Mouse (Mus musculus) limb, embryonic 12.5 days (tissue): ENCODE results near the gene Fam234b. TPM values are rescaled to one million over a fixed set of nuclear protein-coding genes. Genes with fewer than 3 reads are reported as not detected.

Experiments
- ATAC-seq: fragments of 200-750 bp; cut with Nextera tagmentation; 2 replicates; pipeline ENCODE4 v1.8.0; 2017; ENCODE audit warnings: low read depth, moderate TSS enrichment; ENCODE audit not compliant: insufficient number of reproducible peaks, insufficient read depth, low FRiP score, low TSS enrichment
- H3K27ac ChIP-seq: fragments of 300-500 bp; sonication (generic); 2 replicates; pipeline ENCODE4 v1.5.1; 2016; ENCODE audit warnings: mild to moderate bottlenecking, moderate library complexity
- H3K27me3 ChIP-seq: fragments of 300-500 bp; sonication (generic); 2 replicates; pipeline ENCODE4 v1.6.1; 2016; ENCODE audit warnings: mild to moderate bottlenecking, moderate library complexity
- H3K36me3 ChIP-seq: fragments of 300-500 bp; sonication (generic); 2 replicates; pipeline ENCODE4 v1.6.1; 2016; ENCODE audit warnings: mild to moderate bottlenecking, moderate library complexity
- H3K4me1 ChIP-seq: fragments of 300-500 bp; sonication (generic); replicated peaks from 2 replicates; pipeline ENCODE4 v1.6.1; 2016
- H3K4me2 ChIP-seq: fragments of 300-500 bp; sonication (generic); 2 replicates; pipeline ENCODE4 v1.6.1; 2016; ENCODE audit warnings: mild to moderate bottlenecking, moderate library complexity
- H3K4me3 ChIP-seq: fragments of 300-500 bp; sonication (generic); replicated peaks from 2 replicates; pipeline ENCODE4 v1.5.1; 2016; ENCODE audit warnings: mild to moderate bottlenecking
- H3K9ac ChIP-seq: fragments of 300-500 bp; sonication (generic); replicated peaks from 2 replicates; pipeline ENCODE4 v1.6.1; 2016; ENCODE audit warnings: mild to moderate bottlenecking, moderate library complexity
- H3K9me3 ChIP-seq: fragments of 300-500 bp; sonication (generic); 2 replicates; pipeline ENCODE4 v1.6.1; 2016; ENCODE audit warnings: mild to moderate bottlenecking, moderate library complexity
- WGBS: fragments of 180-500 bp; shearing (Covaris S2); methylation state at CpG from one replicate; pipeline ENCODE4 v1.1.7; 2016; 5-methylcytosine and 5-hydroxymethylcytosine counted together
- polyA plus RNA-seq: library from polyadenylated mRNA; unstranded; fragments of >200 nt; fragmentation: Nextera tagmentation; extraction: Ambion mirVana; gene quantifications from 2 replicates; pipeline ENCODE4 v1.2.1, GENCODE M21; 2016

Fam234b gene
- polyA plus RNA-seq, 1 experiment from 2014 or later: 26.9 TPM

DNA sequence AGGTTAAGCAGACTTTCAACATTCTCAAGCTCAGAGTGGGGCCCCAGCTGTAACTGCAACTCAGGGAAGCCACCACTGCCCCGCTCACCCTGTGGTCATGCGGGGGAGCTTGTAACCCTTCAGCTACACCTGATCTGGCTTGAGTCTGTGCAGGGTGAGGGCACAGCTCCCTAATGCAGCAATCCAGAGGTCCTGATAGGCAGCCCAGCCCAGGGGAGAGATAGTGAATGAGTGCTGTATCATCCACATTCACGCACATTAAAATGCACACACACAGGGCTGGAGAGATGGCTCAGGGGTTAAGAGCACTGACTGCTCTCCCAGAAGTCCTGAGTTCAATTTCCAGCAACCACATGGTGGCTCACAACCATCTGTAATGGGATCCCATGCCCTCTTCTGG is 19.2 kb upstream of the Fam234b start:
- H3K9me3 ChIP-seq: no peaks in the 10 kb centered on the region
- WGBS: 29% methylated on average over 3 of the region's 3 CpGs
- H3K4me2 ChIP-seq: no peak overlapping the region
- H3K4me1 ChIP-seq: no peaks in the 10 kb centered on the region
- H3K4me3 ChIP-seq: no peak overlapping the region
- H3K9ac ChIP-seq: no peak overlapping the region
- H3K36me3 ChIP-seq: no peaks in the 10 kb centered on the region
- no peak for ATAC-seq
- no peak overlapping the region for H3K27ac ChIP-seq
- H3K27me3 ChIP-seq: peaks cover 13% of the 10 kb centered on the region; the same call in 1 of the 2 replicates

DNA sequence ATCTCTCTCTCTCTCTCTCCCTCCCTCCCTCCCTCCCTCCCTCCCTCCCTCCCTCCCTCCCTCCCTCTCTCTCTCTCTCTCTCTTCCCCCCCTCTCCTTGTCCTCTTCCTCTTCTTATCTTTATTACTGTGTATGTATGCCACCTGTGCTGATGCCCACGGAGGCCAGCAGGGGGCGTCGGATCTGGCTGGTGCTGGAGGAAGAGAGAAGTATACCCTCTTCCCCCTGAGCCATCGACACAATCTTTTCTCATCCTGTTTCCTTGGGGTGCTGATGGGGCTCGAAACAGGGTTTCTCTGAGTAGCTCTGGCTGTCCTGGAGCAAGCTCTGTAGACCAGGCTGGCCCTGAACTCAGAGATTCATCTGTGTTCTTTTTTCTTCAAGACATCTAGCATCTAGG is 14.9 kb upstream of the Fam234b start:
- Histone ChIP-seq H3K4me2 (no peak overlapping the region), H3K27ac (no peak overlapping the region), H3K36me3 (no peaks in the 10 kb centered on the region), H3K9me3 (no peaks in the 10 kb centered on the region), H3K4me1 (no peaks in the 10 kb centered on the region), H3K4me3 (no peak overlapping the region), H3K9ac (no peak overlapping the region), H3K27me3 (peaks cover 13% of the 10 kb centered on the region; the same call in 1 of the 2 replicates)
- 53% methylated on average over 5 of the region's 5 CpGs for WGBS
- ATAC-seq: no peak

DNA sequence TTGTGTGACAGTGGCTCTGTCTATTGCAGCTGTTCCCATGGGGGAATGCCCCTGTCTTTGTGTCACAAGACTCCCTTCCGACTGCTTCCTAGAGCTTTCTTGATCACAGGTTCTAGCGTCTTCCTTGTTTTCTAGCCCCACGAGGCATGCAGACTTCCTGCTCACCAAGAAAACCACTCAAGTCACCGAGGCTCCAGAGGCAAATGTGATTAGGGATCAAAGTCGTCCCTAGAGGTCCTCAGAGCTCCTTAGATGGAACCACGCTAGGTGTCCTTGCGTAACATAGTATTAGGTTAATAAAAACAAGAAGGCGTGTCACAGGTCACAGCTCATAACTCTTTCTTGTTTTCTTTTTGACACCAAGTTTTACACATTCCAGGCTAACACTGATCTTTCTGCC is 13.8 kb upstream of the Fam234b start:
- H3K27ac ChIP-seq: no peak overlapping the region
- H3K36me3 ChIP-seq: no peaks in the 10 kb centered on the region
- ATAC-seq: no peak
- 36% methylated on average over 8 of the region's 8 CpGs for WGBS
- H3K9me3 ChIP-seq: no peaks in the 10 kb centered on the region
- no peak overlapping the region for H3K4me3 ChIP-seq
- H3K4me1 ChIP-seq: no peaks in the 10 kb centered on the region
- H3K27me3 ChIP-seq: peaks cover 8% of the 10 kb centered on the region; the same call in 1 of the 2 replicates
- no peak overlapping the region for H3K9ac ChIP-seq
- no peak overlapping the region for H3K4me2 ChIP-seq

DNA sequence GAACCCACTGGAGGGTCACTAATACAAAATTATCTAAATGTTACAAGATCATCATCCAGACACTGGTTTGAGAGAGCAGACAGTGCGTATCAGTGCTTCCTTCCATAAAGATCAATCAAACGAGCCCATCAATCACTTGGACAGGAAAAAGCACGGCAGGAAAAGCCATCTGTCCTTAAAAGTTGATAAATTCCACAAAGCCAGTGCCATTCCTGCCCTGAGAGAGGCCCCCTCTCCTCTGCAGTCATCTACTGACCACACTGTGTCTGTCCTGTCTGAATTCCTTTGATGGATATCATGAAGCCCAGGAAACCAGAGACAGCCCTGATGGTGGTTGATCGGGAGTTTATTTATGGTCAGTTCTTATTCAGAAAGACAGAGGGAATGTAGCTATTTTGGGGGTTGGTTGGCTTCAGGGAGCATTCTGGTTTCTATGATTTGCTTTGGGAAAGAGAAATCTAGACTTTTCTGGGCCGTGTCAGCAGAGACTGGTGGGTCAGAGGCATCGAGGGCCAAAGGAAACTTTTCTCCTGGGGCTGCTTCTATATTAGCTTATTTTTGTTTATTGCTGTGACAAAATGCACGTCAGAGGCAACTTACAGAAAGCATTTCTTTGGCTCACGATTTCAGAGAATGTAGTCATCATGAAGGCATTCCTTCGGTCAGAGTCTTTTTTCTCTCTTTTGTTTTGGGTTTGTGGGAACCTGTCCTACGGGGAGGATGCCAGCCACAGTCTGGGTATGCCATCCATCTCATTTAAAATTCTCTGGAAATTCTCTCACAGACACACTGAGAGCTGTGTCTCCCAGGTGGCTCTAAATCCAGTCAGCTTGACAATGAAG is 10.5 kb upstream of the Fam234b start:
- Histone ChIP-seq H3K4me3 (no peak overlapping the region), H3K4me1 (no peaks in the 10 kb centered on the region), H3K27ac (no peak overlapping the region), H3K36me3 (no peaks in the 10 kb centered on the region), H3K27me3 (no peaks in the 10 kb centered on the region), H3K9me3 (no peaks in the 10 kb centered on the region), H3K9ac (no peak overlapping the region), H3K4me2 (no peak overlapping the region)
- no peak for ATAC-seq
- 53% methylated on average over 10 of the region's 10 CpGs for WGBS

DNA sequence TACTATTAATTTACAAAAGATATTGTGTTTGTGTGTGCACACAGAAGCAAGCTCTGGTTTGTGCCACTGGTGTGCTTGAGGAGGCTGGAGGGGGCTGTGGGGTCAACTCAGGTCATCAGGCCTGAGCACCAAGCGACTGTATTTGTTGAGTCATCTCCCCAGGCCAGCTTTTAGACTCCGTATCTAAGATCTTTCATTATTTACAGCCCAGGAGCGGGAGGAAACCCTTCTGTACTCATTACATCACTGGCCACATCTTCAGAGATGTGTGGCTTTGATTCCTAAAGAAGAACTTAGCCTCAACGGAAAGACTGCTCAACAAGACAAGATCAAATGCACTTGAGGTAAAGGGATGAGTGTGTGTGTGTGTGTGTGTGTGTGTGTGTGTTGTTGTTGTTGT is 9.1 kb upstream of the Fam234b start:
- ATAC-seq: no peak
- 66% methylated on average over 4 of the region's 4 CpGs for WGBS
- H3K9ac ChIP-seq: no peak overlapping the region
- H3K36me3 ChIP-seq: no peaks in the 10 kb centered on the region
- no peaks in the 10 kb centered on the region for H3K9me3 ChIP-seq
- no peak overlapping the region for H3K4me3 ChIP-seq
- no peak overlapping the region for H3K27ac ChIP-seq
- H3K4me1 ChIP-seq: no peaks in the 10 kb centered on the region
- H3K4me2 ChIP-seq: no peak overlapping the region
- H3K27me3 ChIP-seq: no peaks in the 10 kb centered on the region

DNA sequence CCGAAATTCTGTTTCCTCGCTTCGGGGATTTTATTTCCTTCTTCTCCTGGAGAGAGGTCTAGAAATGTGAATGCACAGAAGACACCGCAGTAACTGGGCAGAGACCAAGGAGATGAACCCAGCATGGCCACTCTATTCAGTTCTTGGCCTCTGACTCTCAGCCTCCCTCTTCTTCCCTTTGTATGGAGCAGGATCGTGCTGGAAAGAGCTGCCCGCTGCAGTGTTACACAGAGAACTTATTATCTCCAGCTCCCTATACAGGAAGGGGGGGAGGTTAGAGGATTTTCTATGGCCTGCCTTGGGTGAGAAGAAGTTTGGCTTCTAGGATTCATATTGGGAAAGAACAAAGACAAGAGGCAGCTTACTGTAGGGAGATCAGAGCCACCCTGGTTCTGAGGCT is 7.7 kb upstream of the Fam234b start:
- no peaks in the 10 kb centered on the region for H3K9me3 ChIP-seq
- 89% methylated on average over 6 of the region's 6 CpGs for WGBS
- H3K36me3 ChIP-seq: no peaks in the 10 kb centered on the region
- ATAC-seq: no peak
- H3K27ac ChIP-seq: no peak overlapping the region
- H3K4me2 ChIP-seq: no peak overlapping the region
- H3K9ac ChIP-seq: no peak overlapping the region
- no peaks in the 10 kb centered on the region for H3K27me3 ChIP-seq
- H3K4me1 ChIP-seq: no peaks in the 10 kb centered on the region
- H3K4me3 ChIP-seq: no peak overlapping the region

DNA sequence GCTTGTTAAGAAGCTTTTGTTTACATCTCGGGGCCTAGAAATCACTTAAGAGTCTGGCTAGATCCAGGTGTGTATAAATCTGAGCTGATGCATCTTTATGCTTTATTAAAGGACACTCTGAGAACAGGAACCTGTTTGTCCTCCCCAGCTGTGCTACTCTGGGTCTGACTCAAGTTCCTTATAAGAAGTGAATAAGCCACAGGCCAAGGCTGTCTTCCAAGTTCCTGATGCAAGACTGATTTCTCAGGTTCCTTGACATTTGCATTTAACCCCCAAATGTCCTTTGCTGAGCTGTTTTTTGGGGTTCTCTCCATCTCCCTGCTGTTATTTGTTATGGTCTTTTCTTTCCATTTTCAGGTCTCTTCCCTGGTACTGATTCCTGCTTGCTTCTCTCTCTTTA is 5.9 kb upstream of the Fam234b start:
- Histone ChIP-seq H3K9ac (no peak overlapping the region), H3K27me3 (no peaks in the 10 kb centered on the region), H3K9me3 (no peaks in the 10 kb centered on the region), H3K4me1 (no peaks in the 10 kb centered on the region), H3K4me2 (no peak overlapping the region), H3K36me3 (no peaks in the 10 kb centered on the region), H3K4me3 (no peak overlapping the region), H3K27ac (no peak overlapping the region)
- ATAC-seq: no peak
- WGBS: 82% methylated on average over 1 of the region's 1 CpGs

DNA sequence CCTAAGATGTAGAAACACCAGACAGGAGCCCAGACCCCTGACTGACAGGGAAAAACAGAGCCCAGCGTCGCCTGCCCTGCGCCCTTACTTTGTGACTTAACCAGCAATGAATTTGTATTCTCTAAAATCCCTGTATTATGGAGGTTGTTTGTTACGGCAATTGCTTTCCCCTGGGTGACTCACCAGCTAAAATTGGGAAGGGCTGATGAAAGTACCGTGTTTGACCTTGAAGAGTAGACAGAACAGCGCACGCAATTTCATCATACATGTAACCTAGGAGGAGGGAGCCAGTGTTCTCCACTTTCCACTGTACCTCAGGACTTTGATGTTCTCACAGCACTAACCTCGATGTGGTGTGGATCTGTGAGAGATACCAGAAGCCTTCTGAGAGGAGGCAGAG is 4.8 kb upstream of the Fam234b start:
- ATAC-seq: no peak
- H3K4me2 ChIP-seq: no peak overlapping the region
- no peaks in the 10 kb centered on the region for H3K9me3 ChIP-seq
- H3K9ac ChIP-seq: no peak overlapping the region
- H3K4me1 ChIP-seq: 0 out of 2 replicates have a peak, but pooled peaks cover 3% of the 10 kb centered on the region
- WGBS: 81% methylated on average over 8 of the region's 8 CpGs
- no peak overlapping the region for H3K4me3 ChIP-seq
- no peaks in the 10 kb centered on the region for H3K36me3 ChIP-seq
- no peaks in the 10 kb centered on the region for H3K27me3 ChIP-seq
- no peak overlapping the region for H3K27ac ChIP-seq

DNA sequence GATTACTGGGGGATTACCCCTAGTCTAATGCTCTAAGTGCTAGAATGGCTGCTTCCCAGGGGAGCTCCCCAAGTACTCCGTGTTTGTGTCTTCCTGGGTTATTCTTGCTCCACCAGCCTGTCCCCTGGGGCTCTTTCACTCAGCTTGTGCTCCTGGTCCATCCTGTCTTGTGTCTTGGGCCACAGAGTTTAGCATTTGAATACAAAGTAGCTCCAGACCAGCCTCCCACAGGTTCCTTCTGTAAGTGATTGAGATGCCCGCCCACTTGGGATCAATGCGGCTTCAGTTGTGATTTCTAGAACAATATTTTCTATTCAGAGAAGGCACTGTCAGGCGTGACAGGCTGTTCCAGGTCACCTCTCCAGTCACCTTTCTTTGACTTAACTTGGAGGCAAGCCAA is 4.0 kb upstream of the Fam234b start:
- Histone ChIP-seq H3K27me3 (no peaks in the 10 kb centered on the region), H3K9me3 (no peaks in the 10 kb centered on the region), H3K4me2 (no peak overlapping the region), H3K9ac (no peak overlapping the region), H3K27ac (no peak overlapping the region), H3K4me1 (peaks cover 7% of the 10 kb centered on the region), H3K36me3 (no peaks in the 10 kb centered on the region), H3K4me3 (no peak overlapping the region)
- no peak for ATAC-seq
- 57% methylated on average over 4 of the region's 4 CpGs for WGBS

DNA sequence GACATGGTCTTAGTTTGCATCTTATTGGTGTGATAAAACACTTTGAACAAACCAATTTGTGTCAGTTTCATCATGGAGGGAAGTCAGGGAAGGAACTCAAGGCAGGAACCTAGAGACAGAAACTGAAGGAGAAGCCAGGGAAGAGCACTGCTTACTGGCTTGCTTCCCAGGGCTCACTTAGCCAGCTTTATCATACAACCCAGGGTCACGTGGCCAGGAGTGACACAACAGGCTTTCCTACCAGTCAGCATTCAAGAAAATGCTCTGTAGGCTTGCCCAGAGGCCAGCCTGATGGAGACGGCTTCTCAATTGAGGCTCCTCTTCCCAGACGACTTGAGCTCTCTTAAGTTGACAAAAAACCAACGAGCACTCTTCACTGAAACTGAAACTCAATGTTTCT is 2.9 kb upstream of the Fam234b start:
- Histone ChIP-seq H3K9me3 (no peaks in the 10 kb centered on the region), H3K9ac (no peak overlapping the region), H3K27me3 (no peaks in the 10 kb centered on the region), H3K4me3 (no peak overlapping the region), H3K4me1 (peaks cover 11% of the 10 kb centered on the region), H3K4me2 (no peak overlapping the region), H3K27ac (no peak overlapping the region), H3K36me3 (no peaks in the 10 kb centered on the region)
- ATAC-seq: no peak
- 73% methylated on average over 4 of the region's 4 CpGs for WGBS

DNA sequence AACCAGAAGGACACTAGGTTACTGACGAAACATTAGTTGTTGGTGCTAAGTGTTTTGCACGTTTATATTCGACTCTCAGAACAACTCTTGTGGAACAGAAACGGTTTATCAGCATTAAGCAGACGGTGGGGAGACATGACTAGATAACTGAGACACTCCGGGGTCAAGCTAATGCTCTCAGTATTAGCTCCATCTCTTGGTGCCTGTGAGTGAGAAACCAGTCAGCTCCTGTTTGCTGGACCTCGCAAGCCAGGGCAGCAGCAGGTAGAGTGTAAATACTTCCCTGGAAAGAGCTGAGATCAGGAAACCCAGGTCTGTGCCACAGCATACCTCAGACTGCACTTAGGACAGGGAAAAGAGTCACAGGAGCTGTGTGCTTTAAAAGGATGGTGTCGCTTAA is 1.1 kb upstream of the Fam234b start:
- ATAC-seq: no peak
- Histone ChIP-seq H3K27me3 (no peaks in the 10 kb centered on the region), H3K36me3 (no peaks in the 10 kb centered on the region), H3K9ac (no peak overlapping the region), H3K4me3 (no peak overlapping the region), H3K9me3 (no peaks in the 10 kb centered on the region), H3K4me2 (no peak overlapping the region), H3K27ac (no peak overlapping the region), H3K4me1 (peaks cover 11% of the 10 kb centered on the region)
- 73% methylated on average over 8 of the region's 8 CpGs for WGBS

DNA sequence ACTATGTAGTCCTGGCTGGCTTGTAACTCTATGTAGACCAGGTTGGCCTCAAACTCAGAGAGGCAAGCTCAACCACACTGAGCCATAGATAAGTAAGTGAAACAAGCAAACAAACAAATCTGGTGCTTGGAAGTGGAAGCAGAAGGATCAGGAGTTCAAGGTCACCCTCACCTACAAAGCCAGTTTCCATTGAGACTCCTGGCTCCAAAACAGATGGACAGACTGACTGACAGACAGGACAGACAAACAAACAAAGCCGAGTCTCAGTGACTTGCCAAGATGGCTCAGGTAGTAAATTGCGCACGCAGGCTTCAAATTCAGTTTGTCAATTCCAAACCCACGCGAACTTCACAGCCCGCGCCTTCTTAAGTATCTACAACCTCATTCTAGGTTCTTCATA is 331 bp upstream of the Fam234b start:
- Histone ChIP-seq H3K27ac (no peak overlapping the region), H3K4me3 (peak overlapping the region; percentile 86), H3K27me3 (no peaks in the 10 kb centered on the region), H3K9me3 (no peaks in the 10 kb centered on the region), H3K9ac (peak overlapping the region; percentile 78; the same call in 1 of the 2 replicates), H3K4me1 (peaks cover 11% of the 10 kb centered on the region), H3K36me3 (no peaks in the 10 kb centered on the region), H3K4me2 (peak overlapping the region; percentile 86)
- no peak for ATAC-seq
- 26% methylated on average over 7 of the region's 7 CpGs for WGBS
